Mouse (Mus musculus): ENCODE results near the gene Elmod3.

DNA sequence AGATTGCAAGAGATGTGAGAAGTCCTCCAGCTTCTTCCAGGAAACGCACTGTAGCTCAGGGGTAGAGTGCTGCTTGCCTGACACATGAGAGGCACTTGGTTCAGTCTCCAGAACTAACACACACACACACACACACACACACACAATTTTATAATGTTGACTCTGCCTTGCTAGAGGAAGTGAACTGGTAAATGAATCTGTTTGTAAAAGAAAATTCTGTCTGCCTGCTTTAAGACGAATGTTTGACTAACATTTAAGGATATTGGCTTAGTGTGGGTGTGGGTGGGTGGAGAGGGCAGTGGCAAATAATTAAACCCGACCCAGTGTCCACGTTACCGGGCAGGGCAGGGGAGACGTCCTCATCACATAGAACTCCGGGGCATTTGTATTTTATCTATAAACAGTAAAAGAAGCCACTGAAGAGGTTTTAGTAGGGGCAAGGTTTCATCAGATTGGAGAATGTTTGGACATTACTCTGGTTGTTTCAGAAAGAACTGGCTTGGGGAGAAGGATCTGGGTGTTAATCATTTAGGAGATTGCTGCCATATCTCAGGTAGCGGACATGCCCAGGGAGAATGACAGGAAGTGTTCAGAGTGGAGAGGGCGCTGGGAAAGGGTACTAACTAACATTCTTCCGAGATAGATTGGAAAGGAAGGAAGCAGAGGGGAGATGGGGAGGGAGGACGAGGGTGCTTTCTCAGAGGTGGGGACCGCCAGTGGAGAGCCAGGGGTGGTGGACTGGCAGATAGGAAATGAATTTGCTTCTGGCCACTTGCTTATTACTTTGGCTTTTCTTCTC, 21.7 kb upstream of the Elmod3 start:
- no peak for TF ChIP-seq EP300 (IDR thresholded peaks at IDR 0.05; ENCODE audit: insufficient read depth, low read depth, low read length)
- TF ChIP-seq CTCF (IDR thresholded peaks at IDR 0.05; ENCODE audit: low read depth, low read length): no peak

All from ES-Bruce4 (cell line).